Mouse (Mus musculus): Measurements from ENCODE around the gene Arnt2.

The Arnt2 gene

GRCm38 (mm10) chr7:84349976-84350375, 60.0 kb downstream of the Arnt2 start:
- DNase-seq (ENCODE audit: extremely low spot score, low spot score), result no peak

GRCm38 (mm10) chr7:84348145-84348911, 61.6 kb downstream of the Arnt2 start:
- DNase-seq (ENCODE audit: extremely low spot score, low spot score), result no peak

- no peak for DNase-seq (ENCODE audit: extremely low spot score, low spot score)
Observed at GRCm38 (mm10) chr7:84343160-84343559, 66.8 kb downstream of the Arnt2 start.

GRCm38 (mm10) chr7:84341001-84341400, 69.0 kb downstream of the Arnt2 start:
- DNase-seq (ENCODE audit: extremely low spot score, low spot score), result no peak

- no peak for DNase-seq (ENCODE audit: extremely low spot score, low spot score)
Observed at GRCm38 (mm10) chr7:84339186-84339585, 70.8 kb downstream of the Arnt2 start.

GRCm38 (mm10) chr7:84337768-84338167, 72.2 kb downstream of the Arnt2 start:
- no peak for DNase-seq (ENCODE audit: extremely low spot score, low spot score)

GRCm38 (mm10) chr7:84336907-84337306, 73.1 kb downstream of the Arnt2 start:
- no peak for DNase-seq (ENCODE audit: extremely low spot score, low spot score)

DNA sequence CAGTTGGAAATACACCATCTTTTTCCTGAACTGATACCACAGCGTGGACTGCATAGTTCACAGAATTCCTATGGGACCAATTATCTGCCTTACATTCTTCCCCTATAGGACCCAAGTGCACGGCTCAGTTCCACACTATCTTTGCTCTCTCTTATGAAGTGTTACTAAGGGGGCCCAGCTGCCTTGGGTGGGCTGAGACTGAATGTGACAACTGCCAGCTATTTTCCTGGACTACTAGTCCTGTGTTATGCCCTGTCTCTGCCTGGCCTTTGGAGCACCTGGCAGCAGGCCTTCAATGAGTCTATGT, 73.4 kb downstream of the Arnt2 start:
- DNase-seq (ENCODE audit: extremely low spot score, low spot score), result no peak

DNA sequence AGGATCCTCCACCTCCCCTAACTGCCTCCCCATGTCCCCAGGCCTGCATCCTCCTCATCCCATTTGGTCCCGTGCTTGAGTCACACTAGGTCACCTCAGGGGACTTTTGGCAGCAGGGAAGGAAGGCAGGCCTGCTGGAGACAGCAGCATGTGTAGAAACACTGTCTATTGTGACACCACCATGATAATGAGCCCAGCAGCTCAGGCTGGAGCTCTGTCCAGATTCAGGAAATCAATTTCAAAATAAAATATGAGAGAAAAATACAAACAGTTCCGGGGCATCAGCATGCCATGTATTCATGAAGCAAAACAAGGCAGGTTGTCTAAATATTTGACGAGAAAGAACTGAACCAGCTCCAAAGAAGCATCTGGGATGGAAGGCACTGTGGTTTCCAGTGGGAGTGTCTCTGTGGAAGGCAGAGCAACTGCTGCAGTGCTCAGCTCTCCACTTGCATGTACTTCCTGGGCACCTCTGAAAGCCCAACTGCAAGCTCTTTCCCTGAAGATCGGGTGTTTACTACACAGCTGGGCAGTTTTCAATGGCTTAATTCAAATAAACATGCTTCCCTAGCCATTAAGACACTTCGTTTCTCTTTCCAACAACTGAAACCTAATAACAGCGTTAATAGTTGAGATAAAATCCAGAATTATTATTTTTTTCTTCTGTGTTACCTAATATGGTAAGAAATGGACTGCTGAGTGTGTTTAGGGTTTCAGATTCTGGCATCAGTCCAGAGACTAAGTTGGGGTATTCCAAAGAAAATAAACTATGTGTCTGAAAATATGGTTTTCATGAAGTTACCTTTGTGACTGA, 74.0 kb downstream of the Arnt2 start:
- DNase-seq (ENCODE audit: extremely low spot score, low spot score), result no peak

DNA sequence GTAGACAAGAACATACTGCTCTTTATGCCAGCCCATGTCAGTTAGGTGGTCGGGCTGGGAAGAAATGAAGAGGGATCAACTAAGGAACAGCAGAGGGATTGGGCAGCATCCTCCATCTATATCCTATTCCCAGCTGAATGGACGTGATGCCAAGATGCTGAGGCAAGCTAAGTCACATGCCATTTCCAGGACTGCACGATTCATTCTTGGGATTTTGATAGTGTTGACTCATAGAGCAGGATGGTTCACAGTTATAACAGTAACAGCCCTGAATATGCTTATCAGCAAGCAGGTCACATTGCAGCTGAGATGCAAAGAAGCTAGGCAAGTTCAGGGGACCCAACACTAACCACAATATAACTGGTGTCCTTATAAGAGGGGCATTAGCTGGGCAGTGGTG, 76.0 kb downstream of the Arnt2 start:
- DNase-seq (ENCODE audit: extremely low spot score, low spot score), result no peak

DNA sequence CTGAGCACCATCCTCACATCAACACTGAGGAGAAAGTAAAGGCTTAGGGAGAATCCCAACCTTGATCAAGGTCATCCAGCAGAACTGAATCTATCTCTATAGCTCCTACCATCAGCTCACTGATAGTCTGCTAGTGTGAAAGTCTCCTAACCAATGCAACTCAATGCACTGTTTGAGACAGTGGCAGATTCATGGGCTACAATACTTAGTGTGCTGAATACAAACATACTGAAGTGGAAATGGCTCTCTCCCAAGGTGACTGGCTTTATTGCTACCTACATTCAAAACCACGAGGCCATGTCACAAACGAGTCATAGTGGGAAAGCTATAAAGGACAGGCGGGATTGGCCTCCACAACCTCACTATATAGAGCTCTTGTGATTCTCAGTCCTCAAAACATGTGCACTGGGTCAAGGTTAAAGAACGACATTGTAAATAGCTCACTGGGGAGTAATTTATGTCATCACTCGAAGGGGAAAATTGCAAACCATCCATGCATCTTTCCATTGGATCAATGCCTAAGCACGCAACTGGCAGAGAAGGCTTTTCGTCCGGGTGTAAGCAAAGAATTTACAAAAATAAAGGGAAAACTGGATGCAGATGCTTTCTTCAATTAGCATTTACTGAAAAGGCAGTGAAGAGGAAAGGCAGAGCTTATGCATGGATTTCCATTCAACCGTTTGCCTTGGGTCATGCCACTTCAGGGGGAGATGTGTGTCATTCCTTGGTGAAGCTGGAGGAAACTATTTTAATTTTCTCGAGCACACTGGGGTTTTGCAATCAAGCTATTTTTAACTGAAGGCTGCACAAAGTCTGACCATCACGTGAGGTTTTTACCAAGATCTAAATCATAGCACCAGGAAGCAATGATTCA, 77.4 kb downstream of the Arnt2 start:
- no peak for DNase-seq (ENCODE audit: extremely low spot score, low spot score)

DNA sequence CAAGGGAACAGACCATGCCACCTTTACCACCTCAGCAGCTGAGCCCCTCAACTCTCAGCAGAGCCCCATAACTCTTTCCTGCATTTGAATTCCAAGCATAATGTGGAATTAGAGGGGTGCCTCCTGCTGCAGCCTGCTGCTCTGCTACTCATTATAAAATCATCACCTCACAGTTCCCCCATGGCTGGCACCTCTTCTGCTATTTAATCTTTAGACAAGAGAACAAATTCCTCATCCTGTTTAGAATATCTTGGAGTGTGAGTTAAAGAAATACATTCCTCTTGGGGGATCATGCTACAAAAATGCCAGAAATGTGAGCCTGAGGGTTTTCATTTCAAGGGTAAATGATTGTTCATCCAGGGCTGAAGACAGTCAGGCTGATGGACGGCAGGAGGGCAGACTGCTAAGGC, 80.8 kb downstream of the Arnt2 start:
- DNase-seq (ENCODE audit: extremely low spot score, low spot score), result no peak

GRCm38 (mm10) chr7:84328770-84329169, 81.2 kb downstream of the Arnt2 start:
- no peak for DNase-seq (ENCODE audit: extremely low spot score, low spot score)

GRCm38 (mm10) chr7:84325570-84326328, 84.2 kb downstream of the Arnt2 start:
- DNase-seq (ENCODE audit: extremely low spot score, low spot score), result no peak

- no peak for DNase-seq (ENCODE audit: extremely low spot score, low spot score)
Observed at GRCm38 (mm10) chr7:84321542-84321941, 88.4 kb downstream of the Arnt2 start.

GRCm38 (mm10) chr7:84315353-84316003, 94.5 kb downstream of the Arnt2 start:
- DNase-seq (ENCODE audit: extremely low spot score, low spot score), result no peak

DNA sequence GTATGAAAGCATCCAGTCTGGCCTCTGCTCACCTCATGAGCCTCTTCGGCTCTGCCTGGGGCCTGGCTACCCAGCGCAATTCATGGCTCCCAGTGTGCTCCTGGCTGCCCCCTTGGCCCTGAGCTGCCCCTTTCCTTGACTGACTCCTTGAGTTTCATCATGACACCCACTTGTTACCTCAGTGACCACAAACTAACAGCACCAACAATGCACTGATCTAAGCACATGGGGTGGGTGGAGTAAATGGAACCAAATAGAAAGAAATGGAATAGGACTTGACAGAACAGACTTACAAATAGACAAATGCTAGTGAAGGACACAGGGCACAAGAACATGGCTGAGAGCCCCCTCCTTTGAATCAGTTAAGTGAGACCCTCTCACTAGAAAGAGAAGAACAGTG, 95.2 kb downstream of the Arnt2 start:
- no peak for DNase-seq (ENCODE audit: extremely low spot score, low spot score)

GRCm38 (mm10) chr7:84311624-84312023, 98.4 kb downstream of the Arnt2 start:
- DNase-seq (ENCODE audit: extremely low spot score, low spot score), result no peak

DNA sequence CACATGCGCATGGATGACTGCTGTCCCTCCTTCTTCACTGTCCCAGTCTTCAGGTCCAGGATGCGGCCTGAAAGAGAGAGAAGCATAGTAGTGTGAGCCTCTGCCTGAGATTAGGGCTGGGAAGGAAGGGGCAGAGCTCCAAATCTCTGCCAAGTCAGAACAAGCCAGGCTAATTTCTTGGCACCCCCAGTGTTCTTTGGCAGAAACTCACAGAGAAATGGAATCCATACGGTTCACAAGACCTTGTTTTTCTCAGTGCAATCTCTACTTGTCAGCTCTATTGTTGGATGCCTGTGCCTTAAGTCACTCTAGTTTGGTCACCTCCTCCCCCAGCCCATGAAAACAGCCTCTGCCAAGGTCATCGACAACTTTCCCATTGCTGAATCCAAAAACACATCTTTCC, 99.1 kb downstream of the Arnt2 start:
- no peak for DNase-seq (ENCODE audit: extremely low spot score, low spot score)

DNA sequence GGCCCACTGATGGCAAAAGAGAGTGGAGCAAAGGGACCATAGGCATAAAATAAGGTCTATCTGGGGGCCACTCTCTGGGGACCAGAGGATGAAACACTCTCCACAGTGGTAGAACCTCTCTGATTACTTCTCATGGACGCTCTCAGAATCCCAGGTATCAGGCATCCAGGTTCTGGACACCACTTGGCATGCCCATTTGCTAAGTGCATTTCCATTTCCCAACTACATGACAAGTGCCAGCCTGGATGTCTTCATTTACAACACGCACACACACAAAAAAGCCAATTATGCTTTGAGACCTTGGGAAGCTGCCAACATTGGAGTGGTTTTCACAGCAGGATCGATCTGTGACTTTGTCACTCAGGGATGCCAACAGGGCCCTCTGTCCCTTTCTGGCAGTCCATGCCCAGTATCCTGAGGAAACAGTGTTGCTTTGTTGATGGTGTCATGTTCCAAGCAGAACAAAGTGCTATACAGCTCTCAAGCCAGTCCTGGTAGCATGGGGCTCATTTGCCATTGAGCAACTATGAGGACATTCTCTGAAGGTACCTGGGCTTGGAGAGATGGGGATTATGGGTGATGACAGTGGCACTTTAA, 102.5 kb downstream of the Arnt2 start:
- no peak for DNase-seq (ENCODE audit: extremely low spot score, low spot score)

All from neural tube, embryonic 10.5 days (tissue).